Mouse (Mus musculus) cerebellum, adult 2 months (tissue): ENCODE measurements around the gene Dgke.

Source experiments
- CTCF ChIP-seq: fragments of 200-500 bp; IDR thresholded peaks from 2 replicates; pipeline ENCODE4 v1.5.1; 2011; ENCODE audit warnings: low read depth, mild to moderate bottlenecking, control low read depth, low read length, moderate library complexity, borderline replicate concordance; ENCODE audit not compliant: insufficient read depth
- POLR2A ChIP-seq: fragments of 200-500 bp; IDR thresholded peaks from 2 replicates; pipeline ENCODE4 v1.6.1; 2011; ENCODE audit warnings: low read length, control low read depth, borderline replicate concordance; ENCODE audit not compliant: insufficient read depth

GRCm38 (mm10) chr11:89035552-89035951, 31.1 kb downstream of the Dgke start:
- no peak for TF ChIP-seq CTCF
- no peak for TF ChIP-seq POLR2A
